8 mouse cellular contexts compared by ENCODE assay signal in genomic region chr9:106454888-106455681, GRCm38 (mm10). TPM values are rescaled to one million over a fixed set of nuclear protein-coding genes. Genes with fewer than 3 reads are reported as not detected.
DNase-seq lines count a peak whose midpoint lies in the region; ATAC-seq and TF ChIP-seq lines count a peak whose summit lies in the region.

No protein-coding gene starts in this region.

- H3K4me3 ChIP-seq in kidney, postnatal 0 days (replicated peaks; ENCODE audit: low read depth, low read length): peak overlapping the region; percentile 69
- peak overlapping the region; percentile 78 for H3K4me3 ChIP-seq in forebrain, embryonic 16.5 days (replicated peaks; ENCODE audit: low read length)
- peak overlapping the region; percentile 13; the same call in 1 of the 2 replicates for H3K4me3 ChIP-seq in liver, embryonic 16.5 days (ENCODE audit: low read depth, low read length)

- peak overlapping the region; percentile 82 for H3K9ac ChIP-seq in kidney, postnatal 0 days (ENCODE audit: low read depth, low read length)
- peak overlapping the region; percentile 96 for H3K9ac ChIP-seq in forebrain, embryonic 16.5 days (replicated peaks; ENCODE audit: low read depth, low read length)
- H3K9ac ChIP-seq in liver, embryonic 16.5 days (ENCODE audit: low read depth, low read length): no peak overlapping the region; the same call in 1 of the 2 replicates

- no peaks in the 10 kb centered on the region for H3K27me3 ChIP-seq in kidney, postnatal 0 days (ENCODE audit: insufficient read depth, low read length)
- no peaks in the 10 kb centered on the region for H3K27me3 ChIP-seq in forebrain, embryonic 16.5 days (replicated peaks; ENCODE audit: control insufficient read depth, insufficient read depth, low read length)
- H3K27me3 ChIP-seq in liver, embryonic 16.5 days (ENCODE audit: control insufficient read depth, insufficient read depth, low read depth, low read length): peaks cover 31% of the 10 kb centered on the region

- 11% methylated on average over 17 of the region's 17 CpGs for WGBS in kidney, postnatal 0 days
- WGBS in forebrain, embryonic 16.5 days: 1% methylated on average over 16 of the region's 17 CpGs
- WGBS in liver, embryonic 16.5 days (ENCODE audit: insufficient replicate concordance): 25% methylated on average over 17 of the region's 17 CpGs

- peak overlapping the region; percentile 90 for H3K4me2 ChIP-seq in kidney, postnatal 0 days (ENCODE audit: low read length)
- peak overlapping the region; percentile 99 for H3K4me2 ChIP-seq in forebrain, embryonic 16.5 days (ENCODE audit: low read length)
- H3K4me2 ChIP-seq in liver, embryonic 16.5 days (ENCODE audit: low read depth, low read length): peak overlapping the region; percentile 38; the same call in 1 of the 2 replicates

- no peaks in the 10 kb centered on the region for H3K36me3 ChIP-seq in kidney, postnatal 0 days (ENCODE audit: insufficient read depth, low read length)
- no peaks in the 10 kb centered on the region for H3K36me3 ChIP-seq in forebrain, embryonic 16.5 days (ENCODE audit: control insufficient read depth, insufficient read depth)
- H3K36me3 ChIP-seq in liver, embryonic 16.5 days (ENCODE audit: control insufficient read depth, insufficient read depth): no peaks in the 10 kb centered on the region

- H3K4me1 ChIP-seq in kidney, postnatal 0 days (replicated peaks; ENCODE audit: insufficient read depth, low read length): peaks cover 54% of the 10 kb centered on the region
- peaks cover 55% of the 10 kb centered on the region for H3K4me1 ChIP-seq in forebrain, embryonic 16.5 days (replicated peaks; ENCODE audit: control insufficient read depth, insufficient read depth, low read length)
- peaks cover 19% of the 10 kb centered on the region for H3K4me1 ChIP-seq in liver, embryonic 16.5 days (ENCODE audit: control insufficient read depth, low read depth, low read length)

- H3K9me3 ChIP-seq in kidney, postnatal 0 days (replicated peaks; ENCODE audit: low read length): no peaks in the 10 kb centered on the region
- no peaks in the 10 kb centered on the region for H3K9me3 ChIP-seq in forebrain, embryonic 16.5 days (ENCODE audit: control insufficient read depth, low read length)
- no peaks in the 10 kb centered on the region for H3K9me3 ChIP-seq in liver, embryonic 16.5 days (replicated peaks; ENCODE audit: control insufficient read depth, low read length)

- TF ChIP-seq CTCF in kidney, postnatal 0 days (IDR thresholded peaks at IDR 0.05; ENCODE audit: low read depth): no peak

- H3K27ac ChIP-seq in kidney, postnatal 0 days: peak overlapping the region; percentile 91
- peak overlapping the region; percentile 89 for H3K27ac ChIP-seq in forebrain, embryonic 16.5 days (ENCODE audit: low read length)
- H3K27ac ChIP-seq in liver, embryonic 16.5 days (ENCODE audit: low read length): no peak overlapping the region

- DNase-seq in kidney, postnatal 0 days (ENCODE audit: low spot score): peak; percentile 61
- DNase-seq in kidney, adult 18-20 months: no peak
- DNase-seq in brain, adult 2 months (ENCODE audit: low read depth, low spot score): peak; percentile 83
- DNase-seq in thymus, postnatal 0 days (ENCODE audit: low spot score): no peak
- no peak for DNase-seq in layer of hippocampus, adult 8-10 months (ENCODE audit: low spot score in 2 of 2)

- ATAC-seq in kidney, postnatal 0 days (replicated peaks; ENCODE audit: low FRiP score, low read depth): no peak
- peak; percentile 34 for ATAC-seq in forebrain, embryonic 16.5 days
- ATAC-seq in liver, embryonic 16.5 days (ENCODE audit: low read depth): no peak
- ATAC-seq in activated CD4-positive, CD25-positive, alpha-beta regulatory T cell, adult 4 months: no peak

RNA-seq across cellular contexts. Expression of gene Pcbp4, which starts 2.0 kb away (rescaled TPM):
- polyA plus RNA-seq in kidney, postnatal 0 days (2015; fragmentation: Nextera tagmentation; extraction: Ambion mirVana): 78.6 and 79.7 TPM in 2 replicates
- 221 and 249 TPM in 2 replicates for polyA plus RNA-seq in forebrain, embryonic 16.5 days (2015; fragmentation: Nextera tagmentation; extraction: Ambion mirVana)
- polyA plus RNA-seq in liver, embryonic 16.5 days (2015; fragmentation: Nextera tagmentation; extraction: Ambion mirVana): 5.1 and 6.0 TPM in 2 replicates
- polyA plus RNA-seq in activated CD4-positive, CD25-positive, alpha-beta regulatory T cell, adult 4 months (2017; shearing (Covaris generic)): 1 to 10 TPM; 4.5 to 4.8 TPM
- 12.6 and 16.3 TPM in 2 replicates for polyA plus RNA-seq in thymus, postnatal 0 days (2015; fragmentation: Nextera tagmentation; extraction: Ambion mirVana)
- total RNA-seq in layer of hippocampus, adult 8-10 months (2022): 100 to 1,000 TPM; 186 to 215 (median 199) TPM

RNA-seq across cellular contexts. Expression of gene Abhd14a, which starts 7.6 kb away (rescaled TPM):
- polyA plus RNA-seq in kidney, postnatal 0 days (2015; fragmentation: Nextera tagmentation; extraction: Ambion mirVana): 57.0 and 60.8 TPM in 2 replicates
- polyA plus RNA-seq in forebrain, embryonic 16.5 days (2015; fragmentation: Nextera tagmentation; extraction: Ambion mirVana): 72.3 and 81.9 TPM in 2 replicates
- 17.2 and 18.8 TPM in 2 replicates for polyA plus RNA-seq in liver, embryonic 16.5 days (2015; fragmentation: Nextera tagmentation; extraction: Ambion mirVana)
- polyA plus RNA-seq in activated CD4-positive, CD25-positive, alpha-beta regulatory T cell, adult 4 months (2017; shearing (Covaris generic)): 10 to 100 TPM; 12.7 to 13.0 TPM
- 15.7 and 19.6 TPM in 2 replicates for polyA plus RNA-seq in thymus, postnatal 0 days (2015; fragmentation: Nextera tagmentation; extraction: Ambion mirVana)
- 10 to 100 TPM; 35.6 to 44.4 (median 40.2) TPM for total RNA-seq in layer of hippocampus, adult 8-10 months (2022)

RNA-seq across cellular contexts. Expression of gene Abhd14b, which starts 7.8 kb away (rescaled TPM):
- 72.8 and 75.2 TPM in 2 replicates for polyA plus RNA-seq in kidney, postnatal 0 days (2015; fragmentation: Nextera tagmentation; extraction: Ambion mirVana)
- polyA plus RNA-seq in forebrain, embryonic 16.5 days (2015; fragmentation: Nextera tagmentation; extraction: Ambion mirVana): 6.2 and 7.7 TPM in 2 replicates
- polyA plus RNA-seq in liver, embryonic 16.5 days (2015; fragmentation: Nextera tagmentation; extraction: Ambion mirVana): 31.3 and 37.5 TPM in 2 replicates
- polyA plus RNA-seq in activated CD4-positive, CD25-positive, alpha-beta regulatory T cell, adult 4 months (2017; shearing (Covaris generic)): 10 to 100 TPM in 1 of 2 experiments, 1 to 10 TPM in 1; 8.1 to 10.1 TPM
- polyA plus RNA-seq in thymus, postnatal 0 days (2015; fragmentation: Nextera tagmentation; extraction: Ambion mirVana): 9.4 and 13.0 TPM in 2 replicates
- 10 to 100 TPM; 14.7 to 17.7 (median 17.0) TPM for total RNA-seq in layer of hippocampus, adult 8-10 months (2022)

RNA-seq across cellular contexts. Expression of gene Gpr62, which starts 10.7 kb away (rescaled TPM):
- 0.52 and 0.91 TPM in 2 replicates for polyA plus RNA-seq in kidney, postnatal 0 days (2015; fragmentation: Nextera tagmentation; extraction: Ambion mirVana)
- polyA plus RNA-seq in forebrain, embryonic 16.5 days (2015; fragmentation: Nextera tagmentation; extraction: Ambion mirVana): 0.48 and 0.72 TPM in 2 replicates
- 0.04 TPM in 1 of 2 replicates, not detected in the other for polyA plus RNA-seq in liver, embryonic 16.5 days (2015; fragmentation: Nextera tagmentation; extraction: Ambion mirVana)
- not detected for polyA plus RNA-seq in activated CD4-positive, CD25-positive, alpha-beta regulatory T cell, adult 4 months (2017; shearing (Covaris generic))
- polyA plus RNA-seq in thymus, postnatal 0 days (2015; fragmentation: Nextera tagmentation; extraction: Ambion mirVana): 0.17 and 0.20 TPM in 2 replicates
- 10 to 100 TPM in 3 of 4 experiments, 1 to 10 TPM in 1; 9.4 to 12.4 (median 10.6) TPM for total RNA-seq in layer of hippocampus, adult 8-10 months (2022)

RNA-seq across cellular contexts. Expression of gene Acy1, which starts 17.0 kb away (rescaled TPM):
- 62.9 and 67.0 TPM in 2 replicates for polyA plus RNA-seq in kidney, postnatal 0 days (2015; fragmentation: Nextera tagmentation; extraction: Ambion mirVana)
- 31.5 and 31.7 TPM in 2 replicates for polyA plus RNA-seq in forebrain, embryonic 16.5 days (2015; fragmentation: Nextera tagmentation; extraction: Ambion mirVana)
- 34.3 and 36.5 TPM in 2 replicates for polyA plus RNA-seq in liver, embryonic 16.5 days (2015; fragmentation: Nextera tagmentation; extraction: Ambion mirVana)
- polyA plus RNA-seq in activated CD4-positive, CD25-positive, alpha-beta regulatory T cell, adult 4 months (2017; shearing (Covaris generic)): 1 to 10 TPM; 9.3 to 10.0 TPM
- 17.4 and 18.3 TPM in 2 replicates for polyA plus RNA-seq in thymus, postnatal 0 days (2015; fragmentation: Nextera tagmentation; extraction: Ambion mirVana)
- total RNA-seq in layer of hippocampus, adult 8-10 months (2022): 10 to 100 TPM; 14.0 to 21.3 (median 15.0) TPM

Comparison
In these comparisons a context has a peak if more than half of its experiments do, and no peak if none do; other contexts are left out.
1. DNase-seq: peak in kidney, postnatal 0 days (single experiment) and brain, adult 2 months (single experiment); none in kidney, adult 18-20 months (single experiment), thymus, postnatal 0 days (single experiment) and layer of hippocampus, adult 8-10 months (0 of 2).
2. H3K4me2 ChIP-seq: peak in every context shown above with its lines; median percentile 99 in forebrain, embryonic 16.5 days; 90 in kidney, postnatal 0 days; 38 in liver, embryonic 16.5 days.
3. H3K4me3 ChIP-seq: peak in every context shown above with its lines; median percentile 78 in forebrain, embryonic 16.5 days; 69 in kidney, postnatal 0 days; 13 in liver, embryonic 16.5 days.